Mouse (Mus musculus) retina, postnatal 7 days (tissue): ENCODE results near the gene Insm1.

Experiments
- DNase-seq: peaks from one replicate; pipeline ENCODE4 v3.0.0-alpha.2; 2012; ENCODE audit warnings: low read depth, low spot score

Gene Insm1

DNA sequence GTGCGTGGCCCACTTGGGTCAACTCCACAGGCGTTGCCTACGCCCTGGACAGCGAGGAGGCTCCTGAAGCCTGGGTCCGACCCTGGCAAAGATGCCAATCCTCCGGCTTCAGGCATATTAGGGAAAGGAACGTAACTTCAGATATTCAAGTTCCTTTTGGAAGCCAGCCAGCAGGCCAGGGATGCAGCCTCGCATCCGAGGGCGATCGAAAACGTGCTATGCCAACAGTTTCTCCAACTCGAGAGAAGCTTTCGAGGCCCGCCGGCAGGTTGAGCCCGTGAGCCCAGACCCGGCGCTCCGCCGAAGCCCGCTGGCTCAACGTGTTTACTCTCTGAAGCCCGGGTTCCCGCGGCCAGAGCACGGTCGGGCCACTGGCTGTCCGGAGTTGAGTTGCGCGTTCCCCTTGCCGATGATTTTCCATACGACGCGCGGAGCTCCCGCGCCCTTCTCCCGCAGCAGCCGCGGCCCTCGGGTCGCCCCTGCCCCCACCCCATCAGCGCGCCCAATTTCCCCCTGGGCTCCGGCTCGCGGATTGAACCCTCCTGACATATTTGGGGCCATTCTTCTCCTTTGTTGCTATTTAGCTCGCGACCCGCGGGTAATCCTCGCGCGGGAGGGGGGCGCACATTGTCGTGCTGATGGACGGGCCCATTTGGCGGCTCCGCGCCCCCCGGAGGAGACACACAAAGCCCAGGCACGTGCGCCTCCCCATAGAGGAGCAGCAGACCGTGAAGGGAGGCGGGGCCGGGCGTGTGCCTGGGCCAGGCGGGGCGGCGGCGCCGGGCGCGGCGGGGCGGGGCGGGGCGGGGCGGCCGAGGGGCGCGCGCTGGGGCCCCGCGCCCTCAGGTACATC is at the start of gene Insm1:
Gene Insm1 (plus strand): TSS at position 846 of the 853 bp plus-strand sequence.
- DNase-seq = no peak

DNA sequence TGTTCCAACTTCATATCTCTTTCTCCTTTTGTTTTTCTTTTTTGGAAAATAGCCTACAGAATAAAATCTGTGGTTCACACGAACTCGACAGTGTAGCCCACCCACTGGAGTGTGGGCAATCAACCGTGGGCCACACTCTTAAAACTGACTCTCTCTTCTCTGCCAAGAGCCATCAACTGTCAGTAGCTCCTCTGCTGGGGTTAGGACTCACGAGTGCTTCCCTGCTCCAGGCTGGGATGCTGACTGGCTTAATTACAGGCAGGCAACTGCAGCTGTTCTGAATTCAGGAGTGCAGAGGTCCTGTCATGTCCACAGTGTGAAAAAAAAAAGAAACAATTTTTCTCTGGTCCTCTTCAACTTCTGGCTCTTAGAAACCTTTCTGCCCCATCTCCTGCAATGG is 49.6 kb upstream of the Insm1 start:
- DNase-seq = no peak

- no peak for DNase-seq
Observed at GRCm38 (mm10) chr2:146174173-146174572, 47.5 kb upstream of the Insm1 start.

GRCm38 (mm10) chr2:146178718-146179117 is 43.0 kb upstream of the Insm1 start:
- no peak for DNase-seq

- DNase-seq = no peak
Observed at GRCm38 (mm10) chr2:146183830-146184793, 37.6 kb upstream of the Insm1 start.

DNA sequence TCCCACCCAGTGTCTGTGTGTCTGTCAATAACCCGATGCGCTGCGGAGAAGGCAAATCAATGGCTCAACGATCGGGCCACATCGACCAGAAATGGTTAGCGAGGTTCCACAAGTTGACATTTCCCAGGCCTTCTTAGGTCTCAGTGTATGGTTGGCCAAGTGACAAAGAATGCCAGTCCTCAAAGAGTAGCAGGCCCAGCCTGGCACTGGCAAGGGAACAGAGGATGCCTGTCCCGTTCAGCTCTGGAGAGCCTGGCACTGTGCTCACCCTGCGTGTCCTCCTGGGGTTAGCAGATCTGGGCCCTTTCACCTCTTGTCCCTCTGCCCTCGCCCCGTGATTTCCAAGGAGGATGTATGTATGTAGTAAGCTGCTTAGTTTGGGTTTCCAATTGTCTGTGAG is 25.6 kb upstream of the Insm1 start:
- no peak for DNase-seq

- DNase-seq = no peak
Observed at GRCm38 (mm10) chr2:146197947-146198346, 23.8 kb upstream of the Insm1 start.

DNA sequence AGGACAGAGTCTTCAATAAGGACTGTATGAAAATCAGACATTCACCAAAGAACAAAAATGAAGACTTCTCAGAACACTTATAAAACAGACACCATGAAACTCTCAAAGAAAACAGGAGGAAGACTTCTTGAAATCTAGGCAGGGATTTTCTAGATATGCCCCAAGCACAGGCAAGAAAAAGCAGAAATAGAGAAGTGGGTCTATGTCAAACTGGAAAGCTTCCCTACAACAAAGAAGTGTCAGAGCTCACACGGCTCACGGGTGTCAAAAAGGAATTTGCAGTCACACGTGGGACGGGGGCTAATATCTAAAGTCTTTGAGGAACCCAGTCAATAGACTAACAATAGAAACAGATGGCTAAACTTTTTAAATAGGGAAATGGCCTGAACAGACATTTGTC is 10.8 kb upstream of the Insm1 start:
- DNase-seq = no peak

DNA sequence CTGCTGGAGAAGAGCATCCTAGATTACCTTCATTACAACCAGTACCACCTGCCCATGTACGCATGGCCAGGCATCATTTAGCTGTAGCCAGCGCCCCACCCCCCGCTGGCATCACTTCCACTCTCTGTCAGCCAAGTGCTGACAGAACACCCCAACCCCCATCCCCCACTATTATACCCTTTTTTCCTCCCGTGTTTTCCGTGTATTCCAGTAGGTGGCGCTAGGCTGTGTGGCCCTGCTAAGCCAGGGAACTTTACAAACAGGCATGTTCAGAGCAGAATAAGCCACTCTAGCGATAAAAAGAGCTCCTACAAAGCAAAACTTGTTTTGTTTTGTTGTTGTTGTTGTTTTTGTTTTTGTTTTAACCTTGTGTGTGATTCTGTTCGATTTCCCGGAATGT is 7.0 kb upstream of the Insm1 start:
- peak; percentile 72 for DNase-seq

DNA sequence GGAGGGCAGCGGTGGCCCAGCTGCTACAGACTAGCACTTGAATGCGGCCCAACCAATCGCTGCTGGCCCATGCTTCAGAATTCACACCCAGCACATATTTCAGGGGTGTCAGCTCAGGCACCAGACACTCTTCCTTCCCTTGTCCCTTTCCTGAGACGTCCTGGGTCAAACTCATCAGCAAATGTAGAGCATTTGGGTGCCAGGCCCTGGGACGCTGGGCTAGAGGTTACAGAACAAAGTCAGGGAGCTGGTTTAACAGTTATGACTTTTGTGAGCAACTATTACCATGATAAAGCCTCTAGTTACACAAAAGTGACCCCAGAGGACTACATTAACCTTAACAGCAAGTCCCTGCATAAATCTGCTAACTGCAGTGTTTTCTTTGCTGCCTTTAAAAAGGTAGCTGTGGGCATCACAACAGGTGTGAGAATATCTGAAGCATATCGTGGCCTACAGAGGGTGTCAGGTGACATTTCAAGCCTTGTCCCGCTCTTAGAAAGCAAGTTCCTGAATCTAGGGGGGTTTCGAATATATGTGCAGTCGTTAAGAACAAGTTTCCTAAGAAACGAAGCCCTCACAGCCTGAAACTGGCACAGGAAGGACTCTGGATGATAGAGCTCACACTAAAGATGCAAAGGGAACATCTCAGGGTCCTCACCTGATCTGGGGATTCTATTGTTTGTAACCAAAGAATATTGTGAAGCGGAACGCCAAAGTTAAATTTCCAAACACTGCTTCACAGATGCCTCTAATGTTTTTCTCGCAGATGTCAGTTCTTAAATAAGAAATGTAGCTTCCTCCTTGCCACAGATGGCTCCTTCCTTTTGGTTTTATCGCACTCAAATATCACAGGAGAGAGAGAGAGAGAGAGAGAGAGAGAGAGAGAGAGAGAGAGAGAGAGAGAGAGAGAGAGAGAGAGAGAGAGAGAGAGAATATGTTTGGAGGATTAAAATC is 5.3 kb upstream of the Insm1 start:
- no peak for DNase-seq

DNA sequence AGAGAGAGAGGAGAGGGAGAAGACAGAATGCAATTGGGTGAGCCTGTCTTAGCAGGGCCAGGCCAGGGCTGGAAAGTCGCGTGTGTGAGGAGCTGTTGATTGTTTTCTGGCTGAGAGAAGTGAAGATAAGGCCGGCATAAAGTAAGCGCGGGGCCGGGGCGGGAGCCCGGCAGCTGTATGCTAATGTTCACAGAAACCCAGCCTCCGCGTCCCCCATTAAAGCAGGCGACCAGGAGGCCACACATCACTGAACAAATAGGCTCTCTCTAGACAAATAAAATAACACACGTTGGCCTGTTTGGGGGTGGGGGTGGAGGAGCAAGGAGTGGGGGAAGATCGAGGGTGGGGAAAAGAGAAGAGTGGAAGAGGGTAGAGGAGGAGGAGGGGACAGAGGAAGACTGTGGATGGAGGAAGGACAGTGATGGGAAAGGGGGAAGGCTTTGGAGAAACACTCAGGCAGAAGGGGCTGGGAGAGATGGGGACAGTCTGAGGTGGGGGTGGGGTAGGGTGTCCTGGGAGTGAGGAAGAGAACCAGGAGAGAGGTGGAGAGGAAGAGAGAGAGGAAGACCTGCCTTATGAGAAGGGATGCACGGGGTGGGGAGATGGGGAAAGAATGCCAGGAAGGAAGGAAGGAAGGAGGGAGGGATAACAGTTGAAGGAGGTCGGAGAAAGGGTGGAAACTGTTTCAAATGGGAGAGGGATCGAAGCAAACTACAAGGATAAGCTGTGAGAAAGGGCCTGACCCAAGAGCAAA is 4.3 kb upstream of the Insm1 start:
- DNase-seq = no peak

GRCm38 (mm10) chr2:146218161-146218691 is 3.5 kb upstream of the Insm1 start:
- no peak for DNase-seq

DNA sequence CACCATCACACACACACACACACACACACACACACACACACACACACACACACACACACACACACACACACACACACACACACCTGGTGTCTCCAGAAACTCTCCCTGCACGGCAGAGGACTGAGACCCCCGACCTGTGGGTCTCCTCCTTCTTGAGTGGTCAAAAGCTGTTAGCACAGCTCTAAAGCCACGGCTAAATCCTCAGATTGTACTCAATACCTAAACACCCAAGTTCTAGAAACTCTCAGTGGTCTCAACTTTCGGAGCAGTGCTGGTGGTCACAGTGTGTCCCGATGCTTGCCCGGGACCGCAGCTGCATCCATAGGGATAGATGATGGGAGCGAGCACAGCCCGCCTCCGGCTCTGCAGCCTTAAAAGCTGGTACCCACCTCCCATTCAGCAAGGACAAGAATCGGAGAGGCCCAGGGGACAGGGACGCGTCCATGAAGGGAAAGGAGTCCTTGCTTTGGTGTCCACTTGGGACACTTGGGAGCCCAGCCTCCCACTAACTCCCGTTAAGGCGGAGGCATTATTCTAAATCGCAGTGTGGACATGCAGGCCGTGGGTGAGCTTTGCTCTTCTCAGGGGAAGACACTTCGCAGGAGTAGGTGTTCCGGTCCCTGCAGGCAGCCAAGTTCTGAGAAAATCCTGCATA is 2.7 kb upstream of the Insm1 start:
- no peak for DNase-seq

- no peak for DNase-seq
Observed at GRCm38 (mm10) chr2:146219791-146220190, 1.9 kb upstream of the Insm1 start.

- DNase-seq = no peak
Observed at GRCm38 (mm10) chr2:146220591-146221075, 1.1 kb upstream of the Insm1 start.

GRCm38 (mm10) chr2:146221929-146222278 is 183 bp downstream of the Insm1 start:
- peak; percentile 94 for DNase-seq

GRCm38 (mm10) chr2:146222279-146223175 is 806 bp downstream of the Insm1 start:
- DNase-seq = no peak

DNA sequence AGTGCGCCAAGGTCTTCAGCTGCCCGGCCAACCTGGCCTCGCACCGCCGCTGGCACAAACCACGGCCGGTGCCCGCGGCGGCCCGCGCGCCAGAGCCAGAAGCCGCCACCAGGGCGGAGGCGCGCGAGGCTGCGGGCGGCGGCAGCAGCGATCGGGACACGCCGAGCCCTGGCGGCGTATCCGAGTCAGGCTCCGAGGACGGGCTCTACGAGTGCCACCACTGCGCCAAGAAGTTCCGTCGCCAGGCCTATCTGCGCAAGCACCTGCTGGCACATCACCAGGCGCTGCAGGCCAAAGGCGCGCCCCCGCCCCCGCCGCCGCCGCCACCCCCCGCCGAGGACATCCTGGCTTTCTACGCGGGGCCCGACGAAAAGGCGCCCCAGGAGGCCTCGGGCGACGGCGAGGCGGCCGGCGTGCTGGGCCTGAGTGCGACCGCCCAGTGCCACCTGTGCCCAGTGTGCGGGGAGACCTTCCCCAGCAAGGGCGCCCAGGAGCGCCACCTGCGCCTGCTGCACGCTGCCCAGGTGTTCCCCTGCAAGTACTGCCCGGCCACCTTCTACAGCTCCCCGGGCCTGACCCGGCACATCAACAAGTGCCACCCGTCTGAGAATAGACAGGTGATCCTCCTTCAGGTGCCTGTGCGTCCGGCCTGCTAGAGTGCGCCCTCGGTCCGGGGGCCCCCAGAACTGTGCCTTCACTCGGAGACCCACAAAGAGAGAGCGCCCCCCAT is 1.6 kb downstream of the Insm1 start:
- DNase-seq = no peak
